Mouse (Mus musculus) inflammation-experienced regulatory T-cells (primary cell): ENCODE measurements around the gene Fam229a. TPM values are rescaled to one million over a fixed set of nuclear protein-coding genes. Genes with fewer than 3 reads are reported as not detected.

ENCODE experiments used
- polyA plus RNA-seq, 2 experiments: library from polyadenylated mRNA; unstranded; fragments of 100-300 nt; shearing (Covaris generic); gene quantifications; one replicate each; pipeline ENCODE4 v1.2.1; 2017

Gene Fam229a
- under 1 TPM in 1 of 2 experiments, not detected in 1; 0.67 TPM for polyA plus RNA-seq

GRCm38 (mm10) chr4:129490972-129491880 lies at the start of gene Fam229a, which contains the start of gene Tssk3:
Gene Fam229a, plus strand, starts transcription at chr4:129491190.
Gene Tssk3, minus strand, starts transcription at chr4:129491022.

GRCm38 (mm10) chr4:129461183-129461960 lies 29.6 kb upstream of the Fam229a start, which contains the start of gene Bsdc1:
Gene Bsdc1, plus strand, starts transcription at chr4:129461581.

GRCm38 (mm10) chr4:129513086-129513767 lies 22.2 kb downstream of the Fam229a start, which contains the start of gene Marcksl1:
Gene Marcksl1, plus strand, starts transcription at chr4:129513581.

Other genes with a start within 250 kb of the Fam229a start
- 1 to 10 TPM in 1 of 2 experiments, under 1 TPM in 1; 0.67 to 1.0 TPM for gene C77080, start 229.8 kb upstream of the Fam229a start, polyA plus RNA-seq
- gene Sync, start 203.6 kb upstream of the Fam229a start, polyA plus RNA-seq, result under 1 TPM in 1 of 2 experiments, not detected in 1; 0.16 TPM
- 100 to 1,000 TPM; 289 to 317 TPM for gene Rbbp4, start 155.8 kb upstream of the Fam229a start, polyA plus RNA-seq
- 10 to 100 TPM; 57.3 to 72.8 TPM for gene Zbtb8os, start 155.5 kb upstream of the Fam229a start, polyA plus RNA-seq
- gene Zbtb8a, start 113.1 kb upstream of the Fam229a start, polyA plus RNA-seq, result 10 to 100 TPM; 10.9 to 17.0 TPM
- under 1 TPM; 0.05 to 0.15 TPM for gene Zbtb8b, start 50.3 kb upstream of the Fam229a start, polyA plus RNA-seq
- 10 to 100 TPM; 32.3 to 41.6 TPM for gene Bsdc1, start 29.6 kb upstream of the Fam229a start, polyA plus RNA-seq
- under 1 TPM in 1 of 2 experiments, not detected in 1; 0.12 TPM for gene Tssk3, start 168 bp upstream of the Fam229a start, polyA plus RNA-seq
- gene Marcksl1, start 22.4 kb downstream of the Fam229a start, polyA plus RNA-seq, result 10 to 100 TPM; 35.3 to 36.6 TPM
- 100 to 1,000 TPM; 277 to 296 TPM for gene Hdac1, start 51.5 kb downstream of the Fam229a start, polyA plus RNA-seq
- gene Lck, start 82.5 kb downstream of the Fam229a start, polyA plus RNA-seq, result 1,000 to 10,000 TPM; 1,474 to 1,514 TPM
- gene Fam167b, start 87.4 kb downstream of the Fam229a start, polyA plus RNA-seq, result under 1 TPM; 0.42 to 0.60 TPM
- gene Eif3i, start 109.5 kb downstream of the Fam229a start, polyA plus RNA-seq, result 100 to 1,000 TPM; 175 to 192 TPM
- 100 to 1,000 TPM; 197 to 198 TPM for gene Tmem234, start 109.5 kb downstream of the Fam229a start, polyA plus RNA-seq
- gene Dcdc2b, start 123.1 kb downstream of the Fam229a start, polyA plus RNA-seq, result 1 to 10 TPM; 3.3 to 5.4 TPM
- 10 to 100 TPM; 30.2 to 39.2 TPM for gene Iqcc, start 127.9 kb downstream of the Fam229a start, polyA plus RNA-seq
- gene Ccdc28b, start 132.8 kb downstream of the Fam229a start, polyA plus RNA-seq, result 10 to 100 TPM; 41.9 to 47.5 TPM
- gene Txlna, start 149.9 kb downstream of the Fam229a start, polyA plus RNA-seq, result 10 to 100 TPM; 59.2 to 70.3 TPM
- 10 to 100 TPM; 20.0 to 21.9 TPM for gene Kpna6, start 181.6 kb downstream of the Fam229a start, polyA plus RNA-seq
- 10 to 100 TPM; 19.2 to 20.0 TPM for gene Tmem39b, start 205.6 kb downstream of the Fam229a start, polyA plus RNA-seq